Mouse (Mus musculus): ENCODE results near the gene Armh3. TPM values are rescaled to one million over a fixed set of nuclear protein-coding genes. Genes with fewer than 3 reads are reported as not detected.

The Armh3 gene
- total RNA-seq, 2 experiments from 2014 or later: 12.9 to 17.9 TPM

GRCm38 (mm10) chr19:45991171-45991570, 7.1 kb downstream of the Armh3 start:
- DNase-seq: no peak

DNA sequence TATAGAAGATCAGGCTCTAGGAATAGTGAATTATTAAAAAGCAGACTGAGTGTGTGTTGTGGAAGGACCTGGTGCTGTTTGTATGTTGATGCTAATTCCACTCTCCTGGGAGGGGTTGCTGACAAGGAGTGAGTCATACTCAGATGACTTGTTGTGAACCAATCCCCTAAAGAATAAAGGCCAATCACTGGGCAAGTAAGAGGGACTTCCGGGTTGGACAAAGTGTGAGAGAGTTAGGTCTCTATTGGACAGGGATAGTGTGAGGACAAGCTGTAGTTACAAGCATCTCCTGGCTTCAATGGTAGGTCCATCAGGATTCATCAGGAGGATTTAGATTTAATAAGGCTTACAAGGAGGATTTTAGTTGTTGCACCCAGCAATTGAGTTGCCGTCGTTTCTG, 10.1 kb downstream of the Armh3 start:
- DNase-seq: no peak

GRCm38 (mm10) chr19:45984379-45984778, 13.9 kb downstream of the Armh3 start:
- DNase-seq: no peak

DNA sequence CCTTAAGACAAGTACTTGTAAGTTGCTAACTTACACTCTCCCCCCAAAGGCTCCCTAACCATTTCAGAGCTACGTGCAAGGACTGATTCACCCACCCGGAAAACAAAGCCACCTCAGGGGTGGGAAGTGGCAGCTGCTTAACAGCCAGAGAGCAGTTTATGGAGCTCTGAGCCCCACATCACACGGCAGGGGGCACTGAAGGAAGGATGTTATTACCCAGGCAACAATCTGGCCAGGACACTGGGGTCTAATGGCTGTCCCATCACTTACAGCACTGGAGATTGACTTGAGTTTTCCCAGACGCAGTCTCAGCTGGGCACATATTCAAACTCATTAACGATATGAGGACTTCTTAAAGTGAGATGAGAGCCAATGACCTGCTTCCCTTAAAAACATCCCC, 37.5 kb downstream of the Armh3 start:
- no peak for DNase-seq

DNA sequence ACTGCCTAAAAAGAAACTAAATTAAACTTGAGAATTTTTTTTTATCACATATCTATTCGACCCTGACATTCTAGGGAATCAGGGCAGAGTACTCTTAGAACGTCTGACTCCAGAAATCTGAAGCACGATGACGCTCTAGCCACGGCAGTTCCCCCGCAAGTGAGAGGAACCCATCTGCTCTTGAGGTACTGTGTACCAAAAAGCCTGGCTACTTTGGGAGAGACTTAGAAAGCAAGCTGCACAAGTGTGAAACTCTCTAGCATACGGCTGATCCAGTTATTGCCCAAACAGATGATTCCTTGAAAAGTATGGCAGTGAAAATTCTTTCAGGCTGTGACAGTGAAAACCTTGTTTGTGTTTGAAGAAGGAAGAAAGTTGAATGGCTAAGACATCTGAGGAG, 41.6 kb downstream of the Armh3 start:
- peak; percentile 29 to 30 for DNase-seq

DNA sequence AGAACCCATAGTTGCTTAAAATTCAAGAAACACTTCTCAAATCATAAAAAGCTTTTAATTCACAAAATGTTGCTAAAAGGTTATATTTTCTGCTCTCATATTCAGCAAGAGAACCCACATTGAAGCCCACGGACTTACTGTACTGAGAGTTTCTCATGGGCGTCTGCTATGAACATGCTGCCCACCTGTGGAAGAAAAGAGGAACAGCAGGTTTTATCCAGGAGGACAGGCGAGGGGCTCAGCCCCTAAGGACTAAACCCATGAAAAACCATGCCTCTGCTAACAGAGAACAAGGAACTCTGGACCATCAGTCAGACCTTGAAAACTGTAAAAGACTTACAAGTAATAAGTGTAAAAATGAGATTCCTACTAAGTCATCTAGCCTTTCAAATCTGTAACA, 45.0 kb downstream of the Armh3 start:
- DNase-seq: peak; percentile 8 to 13

DNA sequence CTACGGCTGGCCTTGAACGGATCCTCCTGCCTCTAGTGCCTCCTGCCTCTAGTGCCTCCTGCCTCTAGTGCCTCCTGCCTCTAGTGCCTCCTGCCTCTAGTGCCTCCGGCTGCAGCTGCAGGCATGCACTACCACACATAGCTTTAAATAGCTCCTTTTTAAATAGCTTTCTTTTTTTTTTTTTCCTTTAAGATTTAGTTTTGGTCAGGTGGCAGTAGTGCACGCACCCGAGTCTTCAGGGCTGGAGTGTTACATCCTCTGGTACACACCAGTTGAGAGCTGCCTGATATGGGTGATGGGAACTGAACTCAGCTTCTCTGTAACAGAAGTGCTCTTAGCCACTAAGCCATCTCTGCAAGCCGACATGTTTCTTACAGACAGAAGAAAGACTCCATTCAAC, 49.1 kb downstream of the Armh3 start:
- DNase-seq: no peak

DNA sequence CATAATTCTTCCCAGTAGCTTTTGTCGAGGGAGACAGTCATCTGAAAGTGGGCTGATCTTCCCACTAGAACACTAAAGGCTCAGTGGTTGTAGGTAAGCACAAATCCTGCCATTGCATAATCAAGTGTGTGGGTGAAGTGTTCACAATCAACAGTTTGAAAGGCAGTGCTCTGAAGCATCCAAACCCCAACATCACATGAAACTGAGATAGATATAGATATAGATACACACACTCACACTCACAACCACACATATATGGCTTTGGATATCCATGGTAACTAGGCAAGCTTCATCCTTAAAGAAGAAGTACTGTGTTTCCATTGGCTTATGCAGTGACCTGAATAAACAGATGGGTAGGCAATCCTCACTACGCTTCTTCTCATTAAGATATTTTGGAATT, 50.5 kb downstream of the Armh3 start:
- DNase-seq: no peak

- DNase-seq: no peak
Observed at GRCm38 (mm10) chr19:45947286-45947685, 51.0 kb downstream of the Armh3 start.

DNA sequence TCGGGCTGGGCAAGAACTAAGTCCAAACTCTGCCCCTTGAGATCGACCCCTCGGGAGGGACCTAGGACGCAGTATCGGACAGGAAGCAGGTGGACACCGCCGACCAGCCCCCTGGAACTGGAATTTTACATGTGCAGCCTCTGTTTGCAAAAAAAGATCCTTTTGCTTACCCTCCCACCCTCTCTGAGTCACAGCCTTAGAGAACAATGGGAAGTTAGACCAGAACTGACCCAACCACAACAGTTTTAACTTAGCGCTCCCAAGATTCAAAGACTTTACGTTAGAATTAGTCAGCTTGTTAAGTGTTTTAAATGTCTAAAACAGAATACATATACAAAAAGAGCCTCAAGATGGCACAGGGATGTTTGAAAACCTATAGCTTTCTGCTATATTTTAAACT, 51.7 kb downstream of the Armh3 start:
- DNase-seq: no peak

GRCm38 (mm10) chr19:45945986-45946385, 52.3 kb downstream of the Armh3 start:
- DNase-seq: no peak

DNA sequence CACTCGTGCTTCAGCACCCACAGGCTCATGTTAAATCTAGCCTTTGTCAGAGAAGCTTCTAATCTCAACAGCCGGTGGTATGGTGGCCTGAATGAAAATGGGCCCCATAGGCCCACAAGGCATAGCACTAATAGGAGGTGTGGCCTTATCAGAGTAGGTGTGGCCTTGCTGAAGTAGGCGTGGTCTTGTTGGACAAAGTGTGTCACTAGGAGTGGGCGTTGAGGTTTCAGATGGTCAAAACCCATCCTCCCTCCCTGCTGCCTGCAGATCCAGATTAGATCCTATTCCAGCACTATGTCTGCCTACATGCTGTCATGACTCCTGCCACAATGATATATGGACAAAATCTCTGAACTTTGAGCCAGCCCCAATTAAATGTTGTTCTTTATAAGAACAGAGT, 54.5 kb downstream of the Armh3 start:
- DNase-seq: no peak

DNA sequence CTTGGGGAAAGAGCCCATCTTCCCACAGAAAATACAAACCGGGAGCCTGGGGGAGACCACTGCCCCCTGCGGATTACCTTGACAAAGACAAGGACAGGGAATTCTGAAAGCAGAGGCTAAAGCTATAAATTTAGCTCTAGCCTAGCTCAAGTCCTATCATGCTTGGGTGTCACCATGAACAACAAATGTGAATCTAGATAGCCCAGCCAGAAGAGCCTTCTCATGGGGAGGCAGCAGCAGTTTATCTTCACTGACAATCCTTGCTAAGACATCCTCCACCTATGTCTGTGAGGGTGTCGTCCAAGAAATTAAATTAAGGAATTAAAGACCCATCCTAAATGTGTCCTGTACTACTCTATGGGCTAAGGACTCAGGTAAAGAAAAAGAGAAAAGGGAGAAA, 60.2 kb downstream of the Armh3 start:
- no peak for DNase-seq

- no peak for DNase-seq
Observed at GRCm38 (mm10) chr19:45937530-45937929, 60.8 kb downstream of the Armh3 start.

GRCm38 (mm10) chr19:45927236-45927635, 71.1 kb downstream of the Armh3 start:
- DNase-seq: no peak

DNA sequence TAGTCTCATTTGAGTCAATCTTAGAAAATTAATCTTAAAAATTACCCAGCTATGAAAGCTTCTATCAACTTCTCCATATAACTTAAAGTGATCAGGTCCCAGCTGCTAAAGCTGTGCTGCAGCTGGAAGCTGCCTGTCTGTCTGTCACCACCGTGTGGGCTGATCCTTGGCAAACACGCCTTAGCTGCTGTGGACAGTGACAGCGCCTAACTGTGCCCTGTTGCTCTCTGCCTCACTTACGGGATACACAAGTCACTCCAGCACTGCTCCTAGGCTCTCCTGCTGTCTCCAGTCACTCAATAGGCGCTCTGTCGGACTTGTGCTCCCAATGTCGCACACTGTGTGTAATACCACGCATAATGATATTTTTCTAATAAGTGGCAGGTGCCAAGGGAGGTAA, 71.9 kb downstream of the Armh3 start:
- no peak for DNase-seq

DNA sequence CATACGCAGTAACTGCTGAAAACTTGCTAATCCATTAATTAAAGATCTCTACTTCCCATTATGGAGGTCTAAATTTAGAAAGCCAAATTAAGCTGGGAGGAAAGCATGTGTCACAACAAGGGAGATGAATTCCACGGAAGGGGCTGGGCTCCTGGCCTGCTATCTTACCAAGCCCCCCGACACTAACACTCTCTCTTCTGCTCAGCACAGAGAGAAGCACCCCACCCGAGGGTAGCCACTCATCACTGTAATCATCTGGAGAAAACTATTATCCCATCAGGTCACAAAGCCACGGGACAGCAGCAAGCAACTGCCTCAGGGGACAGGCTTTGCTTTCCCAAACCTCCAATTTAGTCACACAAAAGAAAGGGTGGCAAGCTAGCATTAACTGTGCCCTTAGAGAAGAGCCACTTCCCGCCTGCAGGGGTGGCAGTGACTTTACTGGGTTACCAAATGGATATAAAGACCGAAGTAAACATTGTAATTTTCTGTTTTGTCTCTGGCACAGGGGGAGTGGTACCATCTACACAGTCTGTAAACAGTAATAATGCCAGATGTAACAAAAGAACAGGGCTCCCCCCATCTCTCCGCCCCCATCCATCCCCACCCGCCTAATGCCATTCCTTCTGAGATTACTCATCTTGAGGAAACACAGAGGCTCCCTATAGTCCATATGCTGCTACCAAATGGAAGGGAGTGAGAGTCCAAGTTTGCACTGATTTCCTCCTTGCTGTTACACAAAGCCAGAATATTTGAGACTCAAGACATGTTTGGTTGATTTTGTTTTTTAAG, 77.8 kb downstream of the Armh3 start:
- no peak for DNase-seq

GRCm38 (mm10) chr19:45918406-45918805, 79.9 kb downstream of the Armh3 start:
- no peak for DNase-seq

- DNase-seq: no peak
Observed at GRCm38 (mm10) chr19:45917856-45918255, 80.4 kb downstream of the Armh3 start.

- no peak for DNase-seq
Observed at GRCm38 (mm10) chr19:45916461-45916860, 81.8 kb downstream of the Armh3 start.

GRCm38 (mm10) chr19:45916026-45916425, 82.3 kb downstream of the Armh3 start:
- DNase-seq: no peak

GRCm38 (mm10) chr19:45913036-45913435, 85.3 kb downstream of the Armh3 start:
- no peak for DNase-seq

DNA sequence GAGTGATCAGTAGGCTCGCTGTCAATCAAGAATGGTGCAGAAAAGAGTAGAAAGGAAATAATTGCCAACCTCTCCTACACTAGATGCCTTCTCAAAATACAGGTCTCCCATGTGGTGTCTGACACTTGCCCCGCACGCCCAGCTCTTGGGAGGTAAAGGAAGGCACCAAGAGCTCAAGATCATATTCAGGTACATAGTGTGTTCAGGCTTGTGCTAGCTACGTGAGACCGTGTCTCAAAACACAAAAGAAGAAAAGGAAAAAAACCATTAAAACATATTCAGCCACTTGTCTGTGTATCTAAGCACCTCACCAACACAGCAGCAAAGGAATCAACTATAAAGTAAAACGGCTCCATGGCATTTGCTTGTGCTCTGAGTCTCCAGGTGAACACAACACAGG, 85.9 kb downstream of the Armh3 start:
- DNase-seq: no peak

- peak in 1 of 2 experiments; percentile 31 for DNase-seq
Observed at GRCm38 (mm10) chr19:45911236-45912025, 86.9 kb downstream of the Armh3 start.
